Mouse (Mus musculus): ENCODE data around the gene B3galt2. TPM values are rescaled to one million over a fixed set of nuclear protein-coding genes. Genes with fewer than 3 reads are reported as not detected.

The B3galt2 gene
- polyA plus RNA-seq, 1 experiment from 2014 or later = 0.15 TPM

DNA sequence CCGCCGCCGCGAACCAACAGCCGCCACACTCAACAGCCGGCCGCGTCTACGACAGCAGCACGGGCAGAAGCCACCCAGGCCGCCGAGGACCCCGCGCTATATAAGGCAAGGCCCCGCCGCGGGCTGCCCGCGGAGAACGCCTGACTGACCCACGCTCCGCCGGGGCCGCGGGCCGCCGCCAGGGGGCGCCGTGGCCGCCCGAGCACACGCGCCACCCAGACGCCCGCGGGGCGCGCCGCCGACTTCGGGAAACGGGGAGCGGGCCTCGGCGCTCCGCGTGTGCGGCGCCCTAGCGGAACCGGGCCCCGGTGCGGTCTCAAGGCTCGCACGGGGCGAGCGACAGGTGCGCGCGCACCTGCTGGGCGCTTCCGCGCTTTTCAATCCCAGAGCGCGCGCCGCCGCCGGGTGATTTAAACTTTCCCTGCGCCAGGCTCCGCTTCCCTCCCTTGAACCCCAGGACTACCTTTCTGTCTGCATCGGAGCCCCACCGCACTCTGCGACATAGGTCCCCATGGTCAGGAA, 62.3 kb downstream of the B3galt2 start, which contains the start of gene Cdc73:
Cdc73 (minus strand) TSS at position 153 of the 522 bp plus-strand sequence.
- H3K9ac ChIP-seq = peak within 1 kb of the TSS; percentile 91
- peak within 1 kb of the TSS; percentile 85 for H3K4me2 ChIP-seq
- H3K4me3 ChIP-seq = peak within 1 kb of the TSS; percentile 94
- peak; percentile 99 for ATAC-seq (ENCODE audit: extremely low read depth, insufficient number of reproducible peaks, low FRiP score, low TSS enrichment)
- peaks cover 23% of the 10 kb centered on the region for H3K4me1 ChIP-seq
- H3K9me3 ChIP-seq = no peaks in the 10 kb centered on the region
- H3K27ac ChIP-seq (replicated peaks) = peak within 1 kb of the TSS; percentile 92
- WGBS = under 1% methylated on average over 57 of the region's 74 CpGs
- H3K27me3 ChIP-seq (replicated peaks) = no peaks in the 10 kb centered on the region
- peaks cover 8% of the 10 kb centered on the region for H3K36me3 ChIP-seq

Other genes starting within 250 kb of the B3galt2 start
- gene Cdc73, start 62.2 kb downstream of the B3galt2 start, polyA plus RNA-seq (2015; fragmentation: Nextera tagmentation; extraction: Ambion mirVana) = 16.7 and 19.1 TPM in 2 replicates
- 89.8 and 90.0 TPM in 2 replicates for gene Glrx2, start 75.7 kb downstream of the B3galt2 start, polyA plus RNA-seq (2015; fragmentation: Nextera tagmentation; extraction: Ambion mirVana)
- 12.2 and 14.4 TPM in 2 replicates for gene Trove2, start 136.4 kb downstream of the B3galt2 start, polyA plus RNA-seq (2015; fragmentation: Nextera tagmentation; extraction: Ambion mirVana)
- 59.0 and 73.4 TPM in 2 replicates for gene Uchl5, start 136.6 kb downstream of the B3galt2 start, polyA plus RNA-seq (2015; fragmentation: Nextera tagmentation; extraction: Ambion mirVana)

Measured in heart, embryonic 13.5 days (tissue).